Mouse (Mus musculus) naive thymus-derived CD4-positive, alpha-beta T cell, adult 5 months (primary cell): ENCODE data around the gene Nek3. TPM values are rescaled to one million over a fixed set of nuclear protein-coding genes. Genes with fewer than 3 reads are reported as not detected.

Source experiments
- polyA plus RNA-seq: library from polyadenylated mRNA; unstranded; fragments of 100-300 nt; shearing (Covaris generic); gene quantifications from one replicate; pipeline ENCODE4 v1.2.1, GENCODE M21; 2017

Nek3 gene
- polyA plus RNA-seq = 5.5 TPM

GRCm38 (mm10) chr8:22166080-22166603, at the start of gene Nek3:
Nek3 (minus strand) TSS chr8:22166435.

DNA sequence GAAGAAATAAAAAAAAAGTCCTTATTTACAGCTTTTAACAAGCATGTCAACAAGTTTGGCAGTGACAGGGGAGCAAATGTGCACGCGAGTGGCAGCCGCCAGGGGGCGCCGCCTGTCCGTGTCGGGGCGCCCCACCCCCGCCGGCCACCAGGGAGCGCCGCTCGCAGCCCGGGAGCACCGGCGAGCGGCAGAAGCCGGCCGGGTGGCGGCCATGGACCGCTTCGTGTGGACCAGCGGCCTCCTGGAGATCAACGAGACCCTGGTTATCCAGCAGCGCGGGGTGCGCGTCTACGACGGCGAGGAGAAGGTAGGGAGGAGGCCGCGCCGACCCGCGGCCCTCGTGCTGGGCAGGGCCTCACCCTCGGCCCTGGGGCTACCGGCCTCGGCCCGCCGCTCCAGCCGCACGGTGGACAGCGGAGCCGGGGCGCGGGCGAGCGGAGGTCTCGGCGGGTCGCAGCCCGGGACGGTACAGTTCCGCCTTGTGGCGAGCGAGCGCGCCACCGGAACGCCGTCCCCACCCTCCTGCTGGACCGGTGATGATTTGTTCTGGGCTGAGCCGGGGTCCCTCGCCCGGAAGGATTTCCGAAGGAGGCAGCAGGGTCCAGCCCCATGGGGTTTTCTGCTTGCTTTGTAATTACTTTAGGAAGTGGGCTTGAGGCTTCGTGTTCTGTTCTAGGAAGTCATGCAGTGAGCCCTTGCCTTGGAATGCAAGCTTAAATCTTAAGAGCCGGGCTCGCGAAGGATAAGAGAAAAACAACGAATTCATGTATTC, 26.6 kb upstream of the Nek3 start, which contains the start of gene Vps36:
Gene Vps36, plus strand, starts transcription at position 150 of the 772 bp plus-strand sequence.

DNA sequence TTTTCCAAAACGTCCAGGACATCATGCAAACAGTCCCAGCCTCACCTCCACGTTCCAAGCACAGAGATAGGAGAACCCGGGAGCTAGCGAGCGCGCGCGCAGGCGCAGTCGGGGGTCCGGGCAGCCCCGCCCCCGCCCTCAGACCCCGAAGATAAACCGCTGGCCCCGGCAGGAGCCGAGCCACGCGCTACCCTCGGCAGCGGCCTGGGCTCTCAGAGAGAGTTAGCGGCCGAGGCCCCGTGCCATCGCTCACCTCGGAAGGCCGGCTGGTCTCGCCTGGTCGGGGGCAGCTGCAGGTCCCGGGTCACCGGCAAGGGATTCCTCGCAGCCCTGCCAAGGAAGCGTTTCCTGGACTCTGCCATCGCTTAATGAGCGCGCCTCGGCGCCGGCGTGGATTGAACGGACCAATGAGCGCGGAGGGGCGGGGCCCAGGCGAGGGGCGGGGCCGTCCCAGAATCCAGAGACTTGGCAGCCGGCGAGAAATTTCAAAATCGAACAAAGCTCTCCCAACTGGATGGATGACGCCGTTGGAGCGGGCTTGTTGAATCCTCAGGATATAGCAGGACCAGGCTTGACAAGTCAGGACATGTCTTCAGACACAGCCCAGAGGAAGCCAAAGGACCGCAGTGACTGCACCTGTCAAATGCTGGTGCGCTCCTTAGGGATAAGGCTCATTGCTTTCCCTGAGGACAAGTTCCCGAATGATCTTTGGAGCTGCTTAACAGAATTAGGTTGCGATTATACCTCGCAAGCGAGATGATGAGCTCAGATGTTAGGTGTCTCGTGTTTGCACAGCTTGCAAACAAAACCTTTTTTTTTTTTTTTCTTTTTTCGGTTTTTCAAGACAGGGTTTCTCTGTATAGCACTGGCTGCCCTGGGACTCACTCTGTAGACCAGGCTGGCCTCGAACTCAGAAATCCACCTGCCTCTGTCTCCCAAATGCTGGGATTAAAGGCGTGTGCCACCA, 19.5 kb upstream of the Nek3 start, which contains the start of gene Ckap2:
Gene Ckap2, minus strand, starts transcription at position 389 of the 967 bp plus-strand sequence.

GRCm38 (mm10) chr8:22124220-22125152, 41.7 kb downstream of the Nek3 start, which contains the start of gene Nek5:
Nek5 (minus strand) TSS chr8:22125053.

Other genes starting within 250 kb of the Nek3 start
- not detected for gene Defb15, start 233.7 kb downstream of the Nek3 start, polyA plus RNA-seq
- gene Defb35, start 228.1 kb downstream of the Nek3 start, polyA plus RNA-seq = not detected
- not detected for gene Defb13, start 219.7 kb downstream of the Nek3 start, polyA plus RNA-seq
- not detected for gene Fam90a1a, start 207.7 kb downstream of the Nek3 start, polyA plus RNA-seq
- not detected for gene Ccdc70, start 196.7 kb downstream of the Nek3 start, polyA plus RNA-seq
- 0.12 TPM for gene Atp7b, start 106.1 kb downstream of the Nek3 start, polyA plus RNA-seq
- gene Alg11, start 105.7 kb downstream of the Nek3 start, polyA plus RNA-seq = 8.2 TPM
- not detected for gene Nek5, start 41.4 kb downstream of the Nek3 start, polyA plus RNA-seq
- 0.92 TPM for gene Ckap2, start 19.4 kb upstream of the Nek3 start, polyA plus RNA-seq
- gene Vps36, start 26.4 kb upstream of the Nek3 start, polyA plus RNA-seq = 38.8 TPM
- 0.57 TPM for gene Thsd1, start 60.9 kb upstream of the Nek3 start, polyA plus RNA-seq
- not detected for gene Tpte, start 117.0 kb upstream of the Nek3 start, polyA plus RNA-seq
- gene Slc25a15, start 232.2 kb upstream of the Nek3 start, polyA plus RNA-seq = 7.7 TPM
- gene Mrps31, start 244.9 kb upstream of the Nek3 start, polyA plus RNA-seq = 17.4 TPM